ENCODE assay signal across 7 mouse cellular contexts in genomic region chr5:90286559-90286958, GRCm38 (mm10).
DNase-seq lines count a peak whose midpoint lies in the region; ATAC-seq lines count a peak whose summit lies in the region.

No protein-coding gene starts in this region.

- peak; percentile 25 for DNase-seq in layer of hippocampus, adult 11-12 months (ENCODE audit: low spot score)
- DNase-seq in layer of hippocampus, adult 9-10 months (ENCODE audit: low spot score): no peak
- DNase-seq in ES-CJ7 (ENCODE audit: low read depth, low spot score): peak; percentile 51
- DNase-seq in adipocyte (ENCODE audit: low spot score): peak; percentile 44

- H3K9ac ChIP-seq in neural tube, embryonic 15.5 days (replicated peaks): no peak overlapping the region

- H3K4me2 ChIP-seq in neural tube, embryonic 15.5 days: no peak overlapping the region

- peaks cover 58% of the 10 kb centered on the region for H3K36me3 ChIP-seq in neural tube, embryonic 15.5 days

- H3K4me1 ChIP-seq in neural tube, embryonic 15.5 days: no peaks in the 10 kb centered on the region

- H3K27ac ChIP-seq in neural tube, embryonic 15.5 days (replicated peaks): no peak overlapping the region

- no peaks in the 10 kb centered on the region for H3K27me3 ChIP-seq in neural tube, embryonic 15.5 days (replicated peaks)

- H3K4me3 ChIP-seq in neural tube, embryonic 15.5 days (replicated peaks): no peak overlapping the region

- peak; percentile 86 for ATAC-seq in granulocyte monocyte progenitor cell, adult 5-6 weeks (replicated peaks; ENCODE audit: poor library complexity, severe bottlenecking)
- peak; percentile 82 for ATAC-seq in megakaryocyte, adult 5-6 weeks (ENCODE audit: poor library complexity, severe bottlenecking)
- no peak for ATAC-seq in neural tube, embryonic 15.5 days (ENCODE audit: low FRiP score)

- WGBS in neural tube, embryonic 15.5 days: 80% methylated on average over 2 of the region's 2 CpGs

- no peaks in the 10 kb centered on the region for H3K9me3 ChIP-seq in neural tube, embryonic 15.5 days (replicated peaks)
